Mouse (Mus musculus) embryonic facial prominence, embryonic 13.5 days (tissue): ENCODE measurements at regions not wholly inside any gene's neighbourhood (a gene's known extent, or its start where the extent isn't known, plus 50 kb on each side); places are given as distances from the start of the nearest gene placed in this dataset.

Experiments used
- ATAC-seq: fragments of 200-750 bp; cut with Nextera tagmentation; 2 replicates; pipeline ENCODE4 v1.8.0; 2017; ENCODE audit warnings: low read depth; ENCODE audit not compliant: insufficient number of reproducible peaks, insufficient read depth, low FRiP score, low TSS enrichment
- H3K27ac ChIP-seq: fragments of 300-500 bp; sonication (generic); 2 replicates; pipeline ENCODE4 v1.5.1; 2015; ENCODE audit warnings: moderate library complexity, mild to moderate bottlenecking, inconsistent platforms
- H3K27me3 ChIP-seq: fragments of 300-500 bp; sonication (generic); 2 replicates; pipeline ENCODE4 v1.6.1; 2015; ENCODE audit warnings: mild to moderate bottlenecking, inconsistent platforms
- H3K36me3 ChIP-seq: fragments of 300-500 bp; sonication (generic); 2 replicates; pipeline ENCODE4 v1.6.1; 2015; ENCODE audit warnings: mild to moderate bottlenecking, inconsistent platforms
- H3K4me1 ChIP-seq: fragments of 300-500 bp; sonication (generic); 2 replicates; pipeline ENCODE4 v1.6.1; 2015; ENCODE audit warnings: inconsistent platforms
- H3K4me2 ChIP-seq: fragments of 300-500 bp; sonication (generic); 2 replicates; pipeline ENCODE4 v1.6.1; 2015; ENCODE audit warnings: moderate library complexity, mild to moderate bottlenecking, inconsistent platforms
- H3K4me3 ChIP-seq: fragments of 300-500 bp; sonication (generic); 2 replicates; pipeline ENCODE4 v1.5.1; 2015; ENCODE audit warnings: mild to moderate bottlenecking, inconsistent platforms
- H3K9ac ChIP-seq: fragments of 300-500 bp; sonication (generic); 2 replicates; pipeline ENCODE4 v1.6.1; 2015; ENCODE audit warnings: mild to moderate bottlenecking, inconsistent platforms
- H3K9me3 ChIP-seq: fragments of 300-500 bp; sonication (generic); 2 replicates; pipeline ENCODE4 v1.6.1; 2016; ENCODE audit warnings: inconsistent platforms
- WGBS: fragments of 180-500 bp; shearing (Covaris S2); methylation state at CpG from one replicate; pipeline ENCODE4 v1.1.7; 2015; ENCODE audit warnings: mixed read lengths; 5-methylcytosine and 5-hydroxymethylcytosine counted together

DNA sequence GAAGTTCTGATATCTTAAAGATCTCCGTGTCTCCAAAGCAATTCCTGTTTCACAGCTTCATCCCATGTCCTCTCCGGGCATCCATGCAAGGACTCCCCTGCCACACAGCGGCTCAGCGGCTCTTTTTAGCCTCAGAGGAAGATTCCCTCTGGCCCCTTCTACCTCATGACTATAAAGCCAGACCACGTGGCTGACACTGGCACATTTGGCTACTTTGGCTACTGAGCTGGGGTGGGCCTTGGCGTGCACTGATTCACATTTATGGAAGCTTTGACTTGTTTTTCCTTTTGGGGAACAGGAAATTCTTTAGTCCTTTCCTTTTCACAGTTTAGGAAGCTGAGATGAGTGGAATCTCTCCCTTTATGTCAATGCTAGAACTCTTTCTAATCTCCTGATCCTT lies 83.5 kb downstream of the Spry2 start:
- Histone ChIP-seq H3K27me3 (peaks cover 7% of the 10 kb centered on the region; the same call in 1 of the 2 replicates), H3K4me2 (no peak overlapping the region), H3K27ac (no peak overlapping the region), H3K4me3 (no peak overlapping the region), H3K9me3 (no peaks in the 10 kb centered on the region), H3K4me1 (no peaks in the 10 kb centered on the region), H3K9ac (no peak overlapping the region), H3K36me3 (no peaks in the 10 kb centered on the region)
- no peak for ATAC-seq
- WGBS = 90% methylated on average over 6 of the region's 6 CpGs

DNA sequence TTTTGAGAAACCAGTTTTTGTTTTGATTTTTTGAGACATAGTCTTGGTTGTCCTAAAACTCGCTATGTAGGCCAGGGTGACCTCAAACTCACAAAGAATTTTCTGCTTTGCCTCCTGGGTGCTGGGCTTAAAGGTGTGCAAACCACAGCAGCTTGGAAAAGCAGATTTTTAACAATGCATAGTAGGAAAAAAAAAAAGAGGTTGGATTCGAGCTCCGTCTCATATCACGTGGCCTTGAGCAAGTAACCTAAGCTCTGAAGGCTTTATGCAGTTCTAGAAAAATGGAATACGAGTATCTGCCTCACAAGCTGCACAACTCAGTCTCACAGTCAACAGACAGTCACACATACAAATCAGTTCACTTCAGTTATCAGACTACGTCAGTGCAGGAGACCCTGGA lies 90.9 kb downstream of the Spry2 start:
- Histone ChIP-seq H3K4me3 (no peak overlapping the region), H3K27ac (no peak overlapping the region), H3K27me3 (no peaks in the 10 kb centered on the region), H3K4me1 (peaks cover 8% of the 10 kb centered on the region), H3K9ac (no peak overlapping the region), H3K9me3 (no peaks in the 10 kb centered on the region), H3K4me2 (no peak overlapping the region), H3K36me3 (no peaks in the 10 kb centered on the region)
- WGBS = 56% methylated on average over 6 of the region's 6 CpGs
- no peak for ATAC-seq

GRCm38 (mm10) chr14:105805362-105805761 lies 91.3 kb downstream of the Spry2 start:
- WGBS = 79% methylated on average over 5 of the region's 5 CpGs

GRCm38 (mm10) chr14:105804761-105805160 lies 91.9 kb downstream of the Spry2 start:
- no peak for ATAC-seq
- no peaks in the 10 kb centered on the region for H3K36me3 ChIP-seq

More at GRCm38 (mm10) chr14:105805362-105805761, 91.3 kb downstream of the Spry2 start:
- H3K4me3 ChIP-seq = no peak overlapping the region
- no peak overlapping the region for H3K4me2 ChIP-seq
- ATAC-seq = no peak
- H3K4me1 ChIP-seq = peaks cover 8% of the 10 kb centered on the region
- no peaks in the 10 kb centered on the region for H3K9me3 ChIP-seq
- H3K9ac ChIP-seq = no peak overlapping the region
- no peaks in the 10 kb centered on the region for H3K27me3 ChIP-seq
- no peaks in the 10 kb centered on the region for H3K36me3 ChIP-seq
- no peak overlapping the region for H3K27ac ChIP-seq

GRCm38 (mm10) chr14:105803281-105803680 lies 93.3 kb downstream of the Spry2 start:
- Histone ChIP-seq H3K27me3 (no peaks in the 10 kb centered on the region), H3K9ac (no peak overlapping the region), H3K36me3 (no peaks in the 10 kb centered on the region), H3K9me3 (no peaks in the 10 kb centered on the region), H3K4me3 (no peak overlapping the region), H3K27ac (no peak overlapping the region), H3K4me2 (peak overlapping the region; percentile 47; the same call in 1 of the 2 replicates), H3K4me1 (peaks cover 20% of the 10 kb centered on the region)
- no peak for ATAC-seq
- WGBS = 44% methylated on average over 7 of the region's 7 CpGs

More at GRCm38 (mm10) chr14:105804761-105805160, 91.9 kb downstream of the Spry2 start:
- Histone ChIP-seq H3K4me1 (peaks cover 12% of the 10 kb centered on the region), H3K27me3 (no peaks in the 10 kb centered on the region), H3K4me2 (no peak overlapping the region), H3K27ac (no peak overlapping the region), H3K4me3 (no peak overlapping the region), H3K9ac (no peak overlapping the region), H3K9me3 (no peaks in the 10 kb centered on the region)
- WGBS = 65% methylated on average over 5 of the region's 5 CpGs

DNA sequence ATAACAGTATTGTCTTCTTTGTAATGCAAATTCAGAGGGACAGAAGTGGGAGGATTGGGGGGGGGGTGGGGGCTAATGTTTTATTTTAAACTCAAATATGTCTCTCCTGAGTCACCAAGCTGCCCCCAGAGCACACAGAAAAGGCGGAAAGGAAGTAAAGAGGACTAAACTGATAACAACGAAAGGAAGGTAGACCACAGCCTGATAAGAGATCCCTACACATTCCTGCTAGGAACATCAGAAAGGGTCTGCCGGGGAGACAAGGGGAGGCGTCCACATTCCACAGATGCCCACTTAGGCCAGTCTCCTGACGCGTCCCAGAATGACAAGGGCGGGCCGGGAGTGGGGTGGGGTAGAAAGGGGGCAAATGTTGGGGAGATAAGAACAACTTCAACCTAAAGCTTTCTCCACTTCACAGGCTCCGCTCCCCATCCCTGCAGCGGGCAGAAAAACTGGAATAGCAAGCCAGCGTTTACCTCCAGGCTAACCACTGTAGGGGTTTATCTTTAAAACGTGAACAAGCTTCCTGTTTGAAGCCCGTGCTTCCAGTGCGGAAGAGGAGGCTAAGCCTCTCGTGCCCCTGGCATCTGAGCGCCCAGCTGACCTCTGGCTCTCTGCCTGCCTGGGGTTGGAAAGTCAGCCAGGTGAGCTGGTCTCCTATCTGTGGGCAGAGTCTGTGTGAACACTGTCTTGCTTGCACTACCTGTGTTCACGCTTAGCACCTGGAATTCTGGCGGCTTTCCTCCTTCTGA lies 93.9 kb downstream of the Spry2 start:
- Histone ChIP-seq H3K27me3 (no peaks in the 10 kb centered on the region), H3K4me1 (peaks cover 20% of the 10 kb centered on the region), H3K9me3 (no peaks in the 10 kb centered on the region), H3K9ac (no peak overlapping the region), H3K27ac (no peak overlapping the region), H3K36me3 (no peaks in the 10 kb centered on the region), H3K4me2 (peak overlapping the region; percentile 47), H3K4me3 (0 out of 2 replicates have a peak overlapping the region, but pooled peaks have one; percentile 12)
- no peak for ATAC-seq
- WGBS = 10% methylated on average over 18 of the region's 18 CpGs

- 66% methylated on average over 13 of the region's 13 CpGs for WGBS
- peaks cover 20% of the 10 kb centered on the region for H3K4me1 ChIP-seq
- peak overlapping the region; percentile 52; the same call in 1 of the 2 replicates for H3K27ac ChIP-seq
- ATAC-seq = no peak
- no peaks in the 10 kb centered on the region for H3K9me3 ChIP-seq
- 0 out of 2 replicates have a peak overlapping the region, but pooled peaks have one; percentile 2 for H3K4me2 ChIP-seq
- H3K36me3 ChIP-seq = no peaks in the 10 kb centered on the region
- no peak overlapping the region for H3K9ac ChIP-seq
- H3K4me3 ChIP-seq = no peak overlapping the region
- H3K27me3 ChIP-seq = no peaks in the 10 kb centered on the region
These were observed 96.3 kb downstream of the Spry2 start for GRCm38 (mm10) chr14:105800142-105800925.

DNA sequence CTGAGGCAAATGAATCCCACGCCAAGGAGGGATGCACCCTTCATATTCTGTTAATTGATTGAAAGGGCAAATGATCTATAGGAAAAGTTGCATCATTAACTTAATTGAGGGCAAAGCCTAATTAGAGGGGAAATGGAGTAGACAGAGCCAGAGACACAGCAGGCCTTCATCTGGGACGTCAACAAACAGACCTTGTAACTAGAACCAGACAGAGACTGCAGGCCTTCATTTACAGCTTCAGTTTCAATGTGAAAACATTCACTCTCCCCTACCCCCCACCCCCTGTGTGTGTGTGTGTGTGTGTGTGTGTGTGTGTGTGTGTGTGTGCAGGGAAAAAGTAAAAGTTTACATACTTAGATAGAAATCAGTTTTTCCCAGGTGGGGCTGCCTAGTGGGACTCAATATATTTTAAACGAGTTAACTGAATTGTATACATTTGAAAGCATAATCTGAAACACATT lies 97.2 kb downstream of the Spry2 start:
- Histone ChIP-seq H3K4me2 (0 out of 2 replicates have a peak overlapping the region, but pooled peaks have one; percentile 10), H3K9ac (no peak overlapping the region), H3K36me3 (no peaks in the 10 kb centered on the region), H3K9me3 (no peaks in the 10 kb centered on the region), H3K27ac (0 out of 2 replicates have a peak overlapping the region, but pooled peaks have one; percentile 22), H3K4me3 (no peak overlapping the region), H3K27me3 (no peaks in the 10 kb centered on the region), H3K4me1 (peaks cover 20% of the 10 kb centered on the region)
- ATAC-seq = 0 out of 2 replicates have a peak, but pooled peaks have one; percentile 6
- WGBS = 9% methylated on average over 3 of the region's 3 CpGs

DNA sequence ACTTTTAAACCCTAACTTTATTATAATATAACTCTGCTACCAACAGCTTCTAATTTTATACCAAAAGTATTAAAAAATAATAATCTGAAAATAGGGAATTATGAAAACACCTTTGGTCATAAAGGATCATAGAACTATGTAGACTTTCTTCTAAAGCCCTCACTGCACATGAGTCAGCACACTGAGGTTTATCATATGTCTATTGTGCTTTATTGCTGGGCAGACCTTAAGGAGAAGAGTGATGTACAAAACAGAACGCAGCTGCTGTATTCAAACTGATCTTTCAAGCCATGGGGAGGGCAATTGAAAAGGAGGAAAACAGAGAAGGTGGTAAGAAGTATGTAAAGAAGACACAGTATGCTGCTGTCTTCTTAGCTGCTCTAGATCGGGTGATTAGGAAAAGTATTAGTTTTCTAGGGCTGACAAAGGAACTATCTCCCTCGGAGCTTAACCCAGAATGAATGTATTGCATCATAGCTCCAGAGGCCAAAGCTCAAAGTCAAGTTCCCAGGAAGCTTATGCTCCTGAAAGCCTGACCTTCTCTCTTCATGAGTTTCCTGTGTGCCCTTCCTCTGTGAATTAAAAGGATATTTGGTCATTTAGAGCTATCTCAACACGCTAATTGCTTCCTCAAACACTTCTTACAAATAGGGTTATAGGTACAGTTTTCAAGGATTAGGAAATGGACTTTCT lies 103.5 kb downstream of the Spry2 start:
- Histone ChIP-seq H3K4me2 (no peak overlapping the region), H3K9me3 (no peaks in the 10 kb centered on the region), H3K27ac (no peak overlapping the region), H3K27me3 (no peaks in the 10 kb centered on the region), H3K4me3 (no peak overlapping the region), H3K9ac (no peak overlapping the region), H3K4me1 (no peaks in the 10 kb centered on the region), H3K36me3 (no peaks in the 10 kb centered on the region)
- no peak for ATAC-seq
- 80% methylated on average over 4 of the region's 4 CpGs for WGBS

GRCm38 (mm10) chr14:105790441-105790840 lies 106.2 kb downstream of the Spry2 start:
- H3K4me2 ChIP-seq = no peak overlapping the region
- 93% methylated on average over 4 of the region's 4 CpGs for WGBS
- no peaks in the 10 kb centered on the region for H3K27me3 ChIP-seq
- no peak for ATAC-seq
- H3K4me3 ChIP-seq = no peak overlapping the region
- no peaks in the 10 kb centered on the region for H3K36me3 ChIP-seq
- H3K9me3 ChIP-seq = no peaks in the 10 kb centered on the region
- H3K27ac ChIP-seq = no peak overlapping the region
- no peaks in the 10 kb centered on the region for H3K4me1 ChIP-seq
- H3K9ac ChIP-seq = no peak overlapping the region

GRCm38 (mm10) chr14:105783428-105783827 lies 113.2 kb downstream of the Spry2 start:
- WGBS = 62% methylated on average over 5 of the region's 5 CpGs
- Histone ChIP-seq H3K9ac (no peak overlapping the region), H3K27ac (no peak overlapping the region), H3K4me2 (no peak overlapping the region), H3K27me3 (no peaks in the 10 kb centered on the region), H3K4me3 (no peak overlapping the region), H3K4me1 (no peaks in the 10 kb centered on the region; the same call in 1 of the 2 replicates), H3K36me3 (no peaks in the 10 kb centered on the region), H3K9me3 (no peaks in the 10 kb centered on the region)
- no peak for ATAC-seq
